28 mouse cellular contexts compared by ENCODE assay signal in the genomic region with DNA sequence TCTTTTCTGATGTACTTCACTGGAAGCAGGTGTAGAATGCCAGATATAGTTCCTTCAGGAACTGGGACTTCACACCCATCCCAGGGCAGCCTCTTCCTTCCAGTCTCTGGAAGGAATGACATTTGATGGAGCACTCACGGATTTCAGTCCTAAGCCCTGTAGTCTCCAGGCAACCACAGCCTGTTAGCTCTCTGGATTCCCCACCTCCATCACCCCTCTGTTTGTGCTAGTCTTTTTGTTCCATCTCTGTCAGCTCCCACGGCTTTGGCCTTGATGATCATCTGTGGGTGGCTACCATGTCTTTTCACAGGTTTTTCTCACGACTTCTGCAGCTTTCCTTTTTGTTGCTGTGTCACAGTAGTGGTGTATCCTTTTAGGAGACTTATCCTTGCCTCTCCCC. TPM values are rescaled to one million over a fixed set of nuclear protein-coding genes. Genes with fewer than 3 reads are reported as not detected.
DNase-seq lines count a peak whose midpoint lies in the region; ATAC-seq lines count a peak whose summit lies in the region.
"Had no signal": no experiment of that assay in that cellular context is flagged by ENCODE, and none has a peak within 500 bp of the region (broad histone marks: within the 10 kb centered on the region; RNA-seq: fewer than 3 reads in every experiment).

No protein-coding gene starts in this region.

- peak; percentile 11 to 26 for DNase-seq in left cerebral cortex, adult 18-20 months (ENCODE audit: low spot score in 2 of 2)
- DNase-seq in left cerebral cortex, postnatal 10 days (ENCODE audit: extremely low spot score in 1 of 2, low spot score in 2 of 2) = no peak
- DNase-seq in layer of hippocampus, adult 9-10 months (ENCODE audit: low spot score) = peak; percentile 18
- DNase-seq in left cerebral cortex, postnatal 36 days (ENCODE audit: low spot score in 2 of 2) = peak; percentile 15
- DNase-seq in cerebellum, postnatal 36 days = no peak
- no peak for DNase-seq in thymus, postnatal 10 days (ENCODE audit: low spot score in 2 of 2)
- DNase-seq: B cell, adult 2 months; cerebellum, adult 11-12 months; cerebellum, postnatal 10 days; forebrain, postnatal 0 days; kidney, adult 9 months; kidney, postnatal 14 days; lung, adult 18-20 months had no signal

- intact Hi-C loops in left cerebral cortex, postnatal 10 days (cut with DNase I) = no loop called here
- intact Hi-C loops in left cerebral cortex, postnatal 36 days (cut with DNase I) = no loop called here

- peak; percentile 94 for ATAC-seq in frontal cortex, adult (ENCODE audit: low TSS enrichment)
- ATAC-seq: forebrain, postnatal 0 days; hindbrain, postnatal 0 days; intestine, embryonic 16.5 days; liver, embryonic 12.5 days; midbrain, embryonic 15.5 days; Patski had no signal

RNA-seq across cellular contexts. Expression of a gene that starts 48.6 kb away (rescaled TPM):
- total RNA-seq in left cerebral cortex, adult 18-20 months (2021) = not detected
- not detected for total RNA-seq in left cerebral cortex, postnatal 10 days (2021)
- total RNA-seq in left cerebral cortex, postnatal 36 days (2021) = not detected
- total RNA-seq: adrenal gland, adult 18-20 months; adrenal gland, postnatal 4 days; CH12.LX; forebrain, postnatal 0 days; G1E; gastrocnemius, adult 18-20 months; gastrocnemius, postnatal 4 days; hematopoietic stem cell, adult 5-6 weeks; hindbrain, postnatal 0 days; layer of hippocampus, postnatal 14 days; megakaryocyte, adult 5-6 weeks had no signal

Comparison
In these comparisons a context has a peak if more than half of its experiments do, and no peak if none do; other contexts are left out.
1. DNase-seq: peak in left cerebral cortex, adult 18-20 months (2 of 2), layer of hippocampus, adult 9-10 months (single experiment) and left cerebral cortex, postnatal 36 days (2 of 2); none in left cerebral cortex, postnatal 10 days (0 of 2), cerebellum, postnatal 36 days (0 of 2) and thymus, postnatal 10 days (0 of 2).